ENCODE assay signal across 20 mouse cellular contexts in genomic region chr9:15297112-15297511, GRCm38 (mm10). TPM values are rescaled to one million over a fixed set of nuclear protein-coding genes. Genes with fewer than 3 reads are reported as not detected.
A peak's percentile ranks its signal among the peaks of the same experiment; 100 is the strongest.
DNase-seq lines count a peak whose midpoint lies in the region; ATAC-seq and TF ChIP-seq lines count a peak whose summit lies in the region.
"Had no signal": no experiment of that assay in that cellular context is flagged by ENCODE, and none has a peak within 500 bp of the region (broad histone marks: within the 10 kb centered on the region; RNA-seq: fewer than 3 reads in every experiment).

No protein-coding gene starts in this region.

- no peak overlapping the region for H3K9ac ChIP-seq in kidney, embryonic 15.5 days
- H3K9ac ChIP-seq in liver, adult 2 months (ENCODE audit: low read depth, low read length) = no peak overlapping the region
- H3K9ac ChIP-seq: embryonic facial prominence, embryonic 12.5 days; forebrain, embryonic 13.5 days; forebrain, embryonic 15.5 days; forebrain, postnatal 0 days had no signal

- no peak for TF ChIP-seq CTCF in liver, adult 2 months (IDR thresholded peaks at IDR 0.05; ENCODE audit: low read depth, low read length)

- 68% methylated on average over 7 of the region's 7 CpGs for WGBS in kidney, embryonic 15.5 days
- 55% methylated on average over 7 of the region's 7 CpGs for WGBS in liver, adult 2 months

- H3K79me2 ChIP-seq in liver, adult 2 months (ENCODE audit: control insufficient read depth, insufficient read depth, low read length) = no peaks in the 10 kb centered on the region

- H3K4me3 ChIP-seq in kidney, embryonic 15.5 days (replicated peaks) = no peak overlapping the region
- H3K4me3 ChIP-seq in liver, adult 2 months (ENCODE audit: insufficient read depth, low read depth, low read length) = no peak overlapping the region
- H3K4me3 ChIP-seq: embryonic facial prominence, embryonic 10.5 days; embryonic facial prominence, embryonic 12.5 days; forebrain, embryonic 13.5 days; forebrain, embryonic 15.5 days had no signal

- no peak for DNase-seq in kidney, adult 18-20 months
- peak; percentile 61 for DNase-seq in liver, adult 2 months (ENCODE audit: extremely low read depth, low read depth, low spot score)
- DNase-seq in liver = no peak
- DNase-seq in right cerebral cortex, postnatal 36 days (ENCODE audit: low spot score in 2 of 2) = no peak
- DNase-seq: adrenal gland, adult 8-10 months; adrenal gland, postnatal 14 days; adrenal gland, postnatal 36 days; cerebellum, adult 11-12 months; cerebellum, adult 2 months; cerebellum, adult 9-10 months; cerebellum, postnatal 10 days; cerebellum, postnatal 25 days; forebrain, postnatal 0 days had no signal

- H3K27ac ChIP-seq in kidney, embryonic 15.5 days = peak overlapping the region; percentile 45
- no peak overlapping the region for H3K27ac ChIP-seq in liver, adult 2 months (replicated peaks; ENCODE audit: insufficient read depth, low read depth, low read length)
- H3K27ac ChIP-seq: embryonic facial prominence, embryonic 10.5 days; embryonic facial prominence, embryonic 12.5 days; forebrain, embryonic 13.5 days; forebrain, embryonic 15.5 days had no signal

- no peak overlapping the region for H3K4me2 ChIP-seq in kidney, embryonic 15.5 days
- H3K4me2 ChIP-seq: embryonic facial prominence, embryonic 12.5 days; forebrain, embryonic 13.5 days; forebrain, embryonic 15.5 days had no signal

- H3K36me3 ChIP-seq in kidney, embryonic 15.5 days = peaks cover 9% of the 10 kb centered on the region
- H3K36me3 ChIP-seq in liver, adult 2 months (ENCODE audit: control insufficient read depth, insufficient read depth, low read length) = peaks cover 35% of the 10 kb centered on the region
- H3K36me3 ChIP-seq: embryonic facial prominence, embryonic 10.5 days; forebrain, embryonic 15.5 days had no signal

- peaks cover 8% of the 10 kb centered on the region for H3K4me1 ChIP-seq in kidney, embryonic 15.5 days
- H3K4me1 ChIP-seq in liver, adult 2 months (ENCODE audit: control insufficient read depth, insufficient read depth, low read length) = peaks cover 5% of the 10 kb centered on the region; the same call in 1 of the 2 replicates
- H3K4me1 ChIP-seq: embryonic facial prominence, embryonic 12.5 days; forebrain, embryonic 13.5 days had no signal

- peak; percentile 79 for ATAC-seq in kidney, embryonic 15.5 days (replicated peaks; ENCODE audit: low FRiP score)
- ATAC-seq: activated CD4-positive, CD25-positive, alpha-beta regulatory T cell, adult 4 months; forebrain, embryonic 13.5 days; forebrain, embryonic 15.5 days; forebrain, postnatal 0 days had no signal

- TF ChIP-seq POLR2A in liver, adult 2 months (IDR thresholded peaks at IDR 0.05; ENCODE audit: extremely low read depth, insufficient read depth, low read length) = no peak

- H3K27me3 ChIP-seq in kidney, embryonic 15.5 days = no peaks in the 10 kb centered on the region
- H3K27me3 ChIP-seq in liver, adult 2 months (ENCODE audit: control insufficient read depth, insufficient read depth, low read length) = no peaks in the 10 kb centered on the region
- H3K27me3 ChIP-seq: embryonic facial prominence, embryonic 12.5 days; forebrain, embryonic 13.5 days; forebrain, embryonic 15.5 days had no signal

- H3K9me3 ChIP-seq in kidney, embryonic 15.5 days (replicated peaks) = no peaks in the 10 kb centered on the region
- H3K9me3 ChIP-seq: embryonic facial prominence, embryonic 10.5 days; embryonic facial prominence, embryonic 12.5 days; forebrain, embryonic 13.5 days; forebrain, embryonic 15.5 days had no signal

RNA-seq across cellular contexts. Expression of gene Taf1d, which starts 8.9 kb away (rescaled TPM):
- 94.4 and 94.9 TPM in 2 replicates for polyA plus RNA-seq in kidney, embryonic 15.5 days (2015; fragmentation: Nextera tagmentation; extraction: Ambion mirVana)
- total RNA-seq in liver, adult 2 months (2014; rRNA removed) = 179 and 188 TPM in 2 replicates
- polyA plus RNA-seq in liver, adult 2 months (2012; rRNA removed) = 4.1 and 6.8 TPM in 2 replicates

RNA-seq across cellular contexts. Expression of gene 4931406C07Rik, which starts 9.1 kb away (rescaled TPM):
- polyA plus RNA-seq in kidney, embryonic 15.5 days (2015; fragmentation: Nextera tagmentation; extraction: Ambion mirVana) = 18.2 and 20.7 TPM in 2 replicates
- total RNA-seq in liver, adult 2 months (2014; rRNA removed) = 122 and 174 TPM in 2 replicates
- polyA plus RNA-seq in liver, adult 2 months (2012; rRNA removed) = 48.2 and 56.1 TPM in 2 replicates

RNA-seq across cellular contexts. Expression of gene Med17, which starts 17.4 kb away (rescaled TPM):
- 35.4 and 39.2 TPM in 2 replicates for polyA plus RNA-seq in kidney, embryonic 15.5 days (2015; fragmentation: Nextera tagmentation; extraction: Ambion mirVana)
- 8.5 and 10.7 TPM in 2 replicates for total RNA-seq in liver, adult 2 months (2014; rRNA removed)
- 12.6 and 12.9 TPM in 2 replicates for polyA plus RNA-seq in liver, adult 2 months (2012; rRNA removed)

RNA-seq across cellular contexts. Expression of gene Vstm5, which starts 58.3 kb away (rescaled TPM):
- polyA plus RNA-seq in kidney, embryonic 15.5 days (2015; fragmentation: Nextera tagmentation; extraction: Ambion mirVana) = 6.0 and 6.9 TPM in 2 replicates
- total RNA-seq in liver, adult 2 months (2014; rRNA removed) = 0.07 and 0.09 TPM in 2 replicates
- polyA plus RNA-seq in liver, adult 2 months (2012; rRNA removed) = 0.15 and 0.24 TPM in 2 replicates
- polyA plus RNA-seq: activated CD4-positive, CD25-positive, alpha-beta regulatory T cell, adult 4 months; C2C12 had no signal

Comparison
In these comparisons a context has a peak if more than half of its experiments do, and no peak if none do; other contexts are left out.
1. RNA of gene Taf1d, which starts 8.9 kb away (polyA plus RNA-seq): 94.4 to 94.9 TPM in kidney, embryonic 15.5 days; 4.1 to 6.8 TPM in liver, adult 2 months; every median in the first group is over 10 times any median in the second.